8 mouse cellular contexts compared by ENCODE assay signal in the genomic region with DNA sequence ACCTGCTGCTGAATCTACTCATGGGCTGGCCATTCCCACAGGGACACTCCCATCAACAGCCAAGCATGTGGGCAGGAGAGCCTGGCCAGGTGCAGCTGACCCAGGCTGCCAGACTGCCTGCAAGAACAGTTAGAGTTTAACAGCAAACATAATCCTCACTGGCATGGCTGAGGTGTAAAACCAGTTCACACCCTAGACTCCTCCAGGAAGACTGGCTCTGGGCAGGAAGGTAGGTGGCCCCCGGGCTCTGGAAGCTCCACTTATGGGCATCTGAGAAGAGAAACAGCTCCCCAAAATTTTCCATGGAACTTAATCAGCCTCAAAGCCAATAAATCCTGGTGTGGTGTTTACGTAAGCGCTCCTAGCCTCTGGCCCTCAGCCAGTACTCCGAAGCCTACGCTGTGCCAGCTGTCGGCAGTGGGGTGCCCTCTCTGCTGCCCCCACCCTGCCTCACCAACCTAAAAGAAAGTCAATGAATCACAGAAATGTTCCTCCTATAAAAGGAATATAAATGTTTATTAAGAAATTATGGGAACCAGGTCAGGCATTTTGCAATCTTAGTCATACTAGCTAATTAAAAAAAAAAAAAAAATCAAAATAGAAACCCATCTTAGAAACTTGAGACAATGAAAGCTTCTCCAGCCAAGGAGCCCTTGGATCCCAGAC. TPM values are rescaled to one million over a fixed set of nuclear protein-coding genes. Genes with fewer than 3 reads are reported as not detected.
DNase-seq lines count a peak whose midpoint lies in the region; ATAC-seq and TF ChIP-seq lines count a peak whose summit lies in the region.
"Had no signal": no experiment of that assay in that cellular context is flagged by ENCODE, and none has a peak within 500 bp of the region (broad histone marks: within the 10 kb centered on the region; RNA-seq: fewer than 3 reads in every experiment).

No protein-coding gene starts in this region.

- H3ac ChIP-seq in myocyte (ENCODE audit: control insufficient read depth, insufficient read length), result no peak overlapping the region

- H3K4me2 ChIP-seq in intestine, embryonic 15.5 days (replicated peaks), result peak overlapping the region; percentile 36
- peak overlapping the region; percentile 86 for H3K4me2 ChIP-seq in myocyte (ENCODE audit: low read depth)

- no peak overlapping the region for H3K9ac ChIP-seq in intestine, embryonic 15.5 days

- peak; percentile 96 to 98 for DNase-seq in adrenal gland, adult (ENCODE audit: inconsistent age in 2 of 2, low spot score in 1 of 2)
- DNase-seq in frontal cortex, adult 2 months (ENCODE audit: extremely low spot score in 1 of 2, low spot score in 1 of 2), result peak; percentile 76 to 92
- DNase-seq in left cerebral cortex, adult 8-10 months (ENCODE audit: low spot score in 2 of 2), result peak; percentile 74 to 87

- peaks cover 30% of the 10 kb centered on the region for H3K4me1 ChIP-seq in bone marrow, adult 2 months (ENCODE audit: control insufficient read depth, insufficient read depth, low read length)
- peaks cover 28% of the 10 kb centered on the region for H3K4me1 ChIP-seq in intestine, embryonic 15.5 days (replicated peaks)

- no peak overlapping the region for H3K4me3 ChIP-seq in bone marrow, adult 2 months (replicated peaks; ENCODE audit: control insufficient read depth, low read depth, low read length)
- H3K4me3 ChIP-seq in intestine, embryonic 15.5 days (replicated peaks), result no peak overlapping the region
- no peak overlapping the region for H3K4me3 ChIP-seq in myocyte
- H3K4me3 ChIP-seq: erythroblast, embryonic 14.5 days had no signal

- H3K27ac ChIP-seq in bone marrow, adult 2 months (ENCODE audit: control insufficient read depth, insufficient read depth, low read depth, low read length, poor library complexity), result peak overlapping the region; percentile 55
- peak overlapping the region; percentile 70 for H3K27ac ChIP-seq in intestine, embryonic 15.5 days

- peak; percentile 71 for ATAC-seq in intestine, embryonic 15.5 days
- no peak for ATAC-seq in inflammation-experienced regulatory T-cells, adult 6 months

- peaks cover 90% of the 10 kb centered on the region for H3K79me2 ChIP-seq in myocyte (ENCODE audit: control insufficient read depth, insufficient read depth)

- no peaks in the 10 kb centered on the region for H3K27me3 ChIP-seq in intestine, embryonic 15.5 days (replicated peaks)
- H3K27me3 ChIP-seq in myocyte (ENCODE audit: control insufficient read depth, insufficient read depth, insufficient read length), result no peaks in the 10 kb centered on the region

- no peak for TF ChIP-seq CTCF in bone marrow, adult 2 months (IDR thresholded peaks at IDR 0.05; ENCODE audit: control insufficient read depth, insufficient read depth, low read length)

- no peaks in the 10 kb centered on the region for H3K9me3 ChIP-seq in intestine, embryonic 15.5 days

- no peak for TF ChIP-seq POLR2A in bone marrow, adult 2 months (IDR thresholded peaks at IDR 0.05; ENCODE audit: borderline replicate concordance, control insufficient read depth, low read depth, low read length)
- TF ChIP-seq POLR2A in myocyte (IDR thresholded peaks at IDR 0.05; ENCODE audit: insufficient read length, low read depth), result no peak

- whole genome bisulfite sequencing in bone marrow, adult 2 months, result 42% methylated on average over 6 of the region's 6 CpGs
- WGBS in intestine, embryonic 15.5 days, result 12% methylated on average over 6 of the region's 6 CpGs

- H3K36me3 ChIP-seq in intestine, embryonic 15.5 days, result no peaks in the 10 kb centered on the region
- H3K36me3 ChIP-seq in myocyte (ENCODE audit: control insufficient read depth, insufficient read depth), result peaks cover 5% of the 10 kb centered on the region

TF ChIP-seq in myocyte, 11 proteins besides CTCF, POLR2A, EP300 and RAD21:
- TF ChIP-seq CEBPB (IDR thresholded peaks at IDR 0.05; ENCODE audit: insufficient read depth, poor library complexity, severe bottlenecking), result 0 out of 2 replicates have a peak, but pooled peaks have one; percentile 8
- peak; percentile 31 for TF ChIP-seq TCF3 (IDR thresholded peaks at IDR 0.05; ENCODE audit: insufficient read length, low read depth)
- TF ChIP-seq MAX (IDR thresholded peaks at IDR 0.05; ENCODE audit: low read depth), result no peak
- TF ChIP-seq MYOD1 (IDR thresholded peaks at IDR 0.05; ENCODE audit: control insufficient read depth in 1 of 3, insufficient read length in 2 of 3, low read depth in 2 of 3), result peak in 2 of 3 experiments; percentile 88 to 95
- TF ChIP-seq MYOG (IDR thresholded peaks at IDR 0.05; ENCODE audit: control insufficient read depth in 1 of 3, insufficient read depth in 1 of 3, insufficient read length in 2 of 3, low read depth in 2 of 3), result peak; percentile 70 to 86 (median 83)
- TF ChIP-seq TCF12 (IDR thresholded peaks at IDR 0.05; ENCODE audit: insufficient read depth, poor library complexity, severe bottlenecking), result peak; percentile 22
- no peak for TF ChIP-seq SRF (IDR thresholded peaks at IDR 0.05; ENCODE audit: control insufficient read depth, insufficient read length, low read depth)

RNA-seq across cellular contexts. Expression of gene E030018B13Rik, which starts 8.2 kb away (rescaled TPM):
- not detected in 2 replicates for polyA plus RNA-seq in bone marrow, adult 2 months (2011; ENCODE audit: insufficient read depth, insufficient read length, low replicate concordance, missing spikeins)
- polyA plus RNA-seq in frontal cortex, adult 2 months (2012; rRNA removed), result not detected in 2 replicates
- polyA plus RNA-seq in intestine, embryonic 15.5 days (2015; fragmentation: Nextera tagmentation; extraction: Ambion mirVana), result not detected in 2 replicates
- total RNA-seq in left cerebral cortex, adult 8-10 months (2022), result not detected
- 0.17 TPM for polyA plus RNA-seq in myocyte (2012; fragmentation: generic; extraction: Trizol)
- polyA plus RNA-seq in inflammation-experienced regulatory T-cells, adult 6 months (2017; shearing (Covaris generic)), result under 1 TPM in 1 of 3 experiments, not detected in 2; 0.62 TPM
- polyA plus RNA-seq: erythroblast, embryonic 14.5 days had no signal

RNA-seq across cellular contexts. Expression of gene Klf13, which starts 13.8 kb away (rescaled TPM):
- 38.0 and 58.7 TPM in 2 replicates for polyA plus RNA-seq in bone marrow, adult 2 months (2011; ENCODE audit: insufficient read depth, insufficient read length, low replicate concordance, missing spikeins)
- 57.6 and 60.4 TPM in 2 replicates for polyA plus RNA-seq in frontal cortex, adult 2 months (2012; rRNA removed)
- polyA plus RNA-seq in intestine, embryonic 15.5 days (2015; fragmentation: Nextera tagmentation; extraction: Ambion mirVana), result 25.9 and 26.7 TPM in 2 replicates
- 100 to 1,000 TPM; 138 to 154 (median 144) TPM for total RNA-seq in left cerebral cortex, adult 8-10 months (2022)
- polyA plus RNA-seq in myocyte (2012; fragmentation: generic; extraction: Trizol), result 30.4 TPM
- polyA plus RNA-seq in inflammation-experienced regulatory T-cells, adult 6 months (2017; shearing (Covaris generic)), result 100 to 1,000 TPM; 125 to 194 (median 163) TPM
